ENCODE assay signal across 8 mouse cellular contexts in genomic region chr5:30233042-30233441, GRCm38 (mm10). TPM values are rescaled to one million over a fixed set of nuclear protein-coding genes. Genes with fewer than 3 reads are reported as not detected.
DNase-seq lines count a peak whose midpoint lies in the region; ATAC-seq and TF ChIP-seq lines count a peak whose summit lies in the region.

No protein-coding gene starts in this region.

- peak overlapping the region; percentile 88 for H3K27ac ChIP-seq in embryonic facial prominence, embryonic 12.5 days
- peak overlapping the region; percentile 96 for H3K27ac ChIP-seq in intestine, postnatal 0 days (ENCODE audit: low read depth, low read length)
- peak overlapping the region; percentile 93 for H3K27ac ChIP-seq in stomach, embryonic 16.5 days (ENCODE audit: low read length)

- no peak for ATAC-seq in embryonic facial prominence, embryonic 12.5 days (ENCODE audit: insufficient number of reproducible peaks, insufficient read depth, low FRiP score, low TSS enrichment)
- ATAC-seq in intestine, postnatal 0 days: no peak
- ATAC-seq in stomach, embryonic 16.5 days (ENCODE audit: insufficient read depth, low FRiP score): no peak

- H3K4me2 ChIP-seq in embryonic facial prominence, embryonic 12.5 days (replicated peaks): peak overlapping the region; percentile 74
- H3K4me2 ChIP-seq in intestine, postnatal 0 days (replicated peaks; ENCODE audit: low read depth): peak overlapping the region; percentile 83
- peak overlapping the region; percentile 77 for H3K4me2 ChIP-seq in stomach, embryonic 16.5 days (ENCODE audit: low read depth, low read length)

- H3K4me1 ChIP-seq in embryonic facial prominence, embryonic 12.5 days: peaks cover 14% of the 10 kb centered on the region
- peaks cover 4% of the 10 kb centered on the region for H3K4me1 ChIP-seq in intestine, postnatal 0 days (replicated peaks; ENCODE audit: control insufficient read depth, insufficient read depth, low read length)
- H3K4me1 ChIP-seq in stomach, embryonic 16.5 days (ENCODE audit: control insufficient read depth, insufficient read depth, low read length): peaks cover 13% of the 10 kb centered on the region

- peak overlapping the region; percentile 71 for H3K9ac ChIP-seq in embryonic facial prominence, embryonic 12.5 days
- peak overlapping the region; percentile 88 for H3K9ac ChIP-seq in intestine, postnatal 0 days (ENCODE audit: low read depth, low read length)
- peak overlapping the region; percentile 87 for H3K9ac ChIP-seq in stomach, embryonic 16.5 days (ENCODE audit: low read length)

- TF ChIP-seq CTCF in intestine, postnatal 0 days (IDR thresholded peaks at IDR 0.05; ENCODE audit: low read depth): no peak

- peak; percentile 16 to 21 for DNase-seq in left cerebral cortex, adult 18-20 months (ENCODE audit: low spot score in 2 of 2)
- no peak for DNase-seq in left cerebral cortex, adult 9 months (ENCODE audit: low spot score in 2 of 2)
- DNase-seq in MN1 (ENCODE audit: low spot score): peak; percentile 36
- peak; percentile 9 for DNase-seq in mesoderm, embryonic 11.5 days (ENCODE audit: low read depth, low spot score)
- no peak for DNase-seq in urinary bladder, postnatal 4 days (ENCODE audit: low spot score in 2 of 2)

- no peaks in the 10 kb centered on the region for H3K27me3 ChIP-seq in embryonic facial prominence, embryonic 12.5 days
- H3K27me3 ChIP-seq in intestine, postnatal 0 days (replicated peaks; ENCODE audit: control insufficient read depth, insufficient read depth, low read length): no peaks in the 10 kb centered on the region
- no peaks in the 10 kb centered on the region for H3K27me3 ChIP-seq in stomach, embryonic 16.5 days (ENCODE audit: control insufficient read depth, insufficient read depth, low read length)

- H3K4me3 ChIP-seq in embryonic facial prominence, embryonic 12.5 days: peak overlapping the region; percentile 67
- H3K4me3 ChIP-seq in intestine, postnatal 0 days (ENCODE audit: low read depth, low read length): peak overlapping the region; percentile 86
- H3K4me3 ChIP-seq in stomach, embryonic 16.5 days (replicated peaks; ENCODE audit: low read length): peak overlapping the region; percentile 85

- WGBS in embryonic facial prominence, embryonic 12.5 days: 7% methylated on average over 15 of the region's 15 CpGs
- WGBS in intestine, postnatal 0 days: 2% methylated on average over 15 of the region's 15 CpGs
- 3% methylated on average over 15 of the region's 15 CpGs for WGBS in stomach, embryonic 16.5 days

- H3K36me3 ChIP-seq in embryonic facial prominence, embryonic 12.5 days: 0 out of 2 replicates have a peak, but pooled peaks cover 2% of the 10 kb centered on the region
- H3K36me3 ChIP-seq in intestine, postnatal 0 days (ENCODE audit: control insufficient read depth, insufficient read depth): no peaks in the 10 kb centered on the region
- no peaks in the 10 kb centered on the region for H3K36me3 ChIP-seq in stomach, embryonic 16.5 days (ENCODE audit: control insufficient read depth, insufficient read depth, low read length)

- H3K9me3 ChIP-seq in embryonic facial prominence, embryonic 12.5 days: no peaks in the 10 kb centered on the region
- no peaks in the 10 kb centered on the region for H3K9me3 ChIP-seq in intestine, postnatal 0 days (ENCODE audit: control insufficient read depth)
- H3K9me3 ChIP-seq in stomach, embryonic 16.5 days (replicated peaks; ENCODE audit: control insufficient read depth, low read length): 0 out of 2 replicates have a peak, but pooled peaks cover 3% of the 10 kb centered on the region

RNA-seq across cellular contexts. Expression of gene Selenoi, which starts 0.7 kb away (rescaled TPM):
- 10 to 100 TPM; 48.4 to 49.5 TPM for total RNA-seq in left cerebral cortex, adult 18-20 months (2021)
- polyA plus RNA-seq in embryonic facial prominence, embryonic 12.5 days (2016; fragmentation: Nextera tagmentation; extraction: Ambion mirVana): 19.1 and 19.6 TPM in 2 replicates
- 66.2 and 78.5 TPM in 2 replicates for polyA plus RNA-seq in intestine, postnatal 0 days (2015; fragmentation: Nextera tagmentation; extraction: Ambion mirVana)
- polyA plus RNA-seq in stomach, embryonic 16.5 days (2015; fragmentation: Nextera tagmentation; extraction: Ambion mirVana): 21.4 and 26.7 TPM in 2 replicates

RNA-seq across cellular contexts. Expression of gene Adgrf3, which starts 27.5 kb away (rescaled TPM):
- under 1 TPM in 1 of 2 experiments, not detected in 1; 0.37 TPM for total RNA-seq in left cerebral cortex, adult 18-20 months (2021)
- polyA plus RNA-seq in embryonic facial prominence, embryonic 12.5 days (2016; fragmentation: Nextera tagmentation; extraction: Ambion mirVana): 0.18 TPM in 1 of 2 replicates, not detected in the other
- 0.07 TPM in 1 of 2 replicates, not detected in the other for polyA plus RNA-seq in intestine, postnatal 0 days (2015; fragmentation: Nextera tagmentation; extraction: Ambion mirVana)
- 0.37 and 0.41 TPM in 2 replicates for polyA plus RNA-seq in stomach, embryonic 16.5 days (2015; fragmentation: Nextera tagmentation; extraction: Ambion mirVana)

RNA-seq across cellular contexts. Expression of gene Drc1, which starts 48.1 kb away (rescaled TPM):
- total RNA-seq in left cerebral cortex, adult 18-20 months (2021): 10 to 100 TPM; 11.6 to 13.6 TPM
- polyA plus RNA-seq in embryonic facial prominence, embryonic 12.5 days (2016; fragmentation: Nextera tagmentation; extraction: Ambion mirVana): 0.58 TPM in 1 of 2 replicates, not detected in the other
- 0.72 and 1.1 TPM in 2 replicates for polyA plus RNA-seq in intestine, postnatal 0 days (2015; fragmentation: Nextera tagmentation; extraction: Ambion mirVana)
- polyA plus RNA-seq in stomach, embryonic 16.5 days (2015; fragmentation: Nextera tagmentation; extraction: Ambion mirVana): 0.59 and 1.4 TPM in 2 replicates

Comparison
In these comparisons a context has a peak if more than half of its experiments do, and no peak if none do; other contexts are left out.
1. DNase-seq: peak in left cerebral cortex, adult 18-20 months (2 of 2), MN1 (single experiment) and mesoderm, embryonic 11.5 days (single experiment); none in left cerebral cortex, adult 9 months (0 of 2) and urinary bladder, postnatal 4 days (0 of 2).
2. Peak in every context shown above with its lines, with median percentiles within 50 percentile points of each other: H3K27ac ChIP-seq, H3K4me2 ChIP-seq, H3K4me3 ChIP-seq and H3K9ac ChIP-seq.